Mouse (Mus musculus) CD8-positive naive resting alpha-beta T cell, adult 2 months (primary cell): ENCODE data around the gene 2810004N23Rik.

Experiments used
- DNase-seq, 2 experiments: peaks; one replicate each; pipeline ENCODE4 v3.0.0; 2022; ENCODE audit warnings: low read depth in 2 of 2, low spot score in 2 of 2

Gene 2810004N23Rik

GRCm38 (mm10) chr8:124826658-124827057 is 36.3 kb downstream of the 2810004N23Rik start:
- no peak for DNase-seq

GRCm38 (mm10) chr8:124823497-124823896 is 39.4 kb downstream of the 2810004N23Rik start:
- DNase-seq, result no peak

GRCm38 (mm10) chr8:124820125-124820524 is 42.8 kb downstream of the 2810004N23Rik start:
- DNase-seq, result no peak

- no peak for DNase-seq
Measured at GRCm38 (mm10) chr8:124819612-124820115, 43.3 kb downstream of the 2810004N23Rik start.

DNA sequence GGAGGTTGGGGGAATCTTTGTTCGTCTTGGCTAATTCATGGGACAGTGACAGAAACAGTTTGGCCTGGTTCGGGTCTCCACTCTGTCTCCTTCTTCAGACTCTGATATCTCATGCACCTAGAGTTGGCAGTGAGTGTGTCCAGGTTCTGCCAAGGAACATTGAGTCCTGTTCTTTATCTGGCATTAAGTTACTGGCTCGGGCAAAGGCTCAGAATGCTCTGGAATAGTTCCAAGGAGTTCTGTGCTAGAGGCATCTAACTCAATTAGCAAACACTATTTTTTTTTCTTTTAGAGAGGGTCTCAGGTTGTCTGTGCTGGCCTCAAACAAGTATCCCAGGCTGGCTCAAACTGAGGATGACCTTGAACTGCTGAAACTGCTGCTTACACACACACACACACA is 45.6 kb downstream of the 2810004N23Rik start:
- DNase-seq, result no peak

DNA sequence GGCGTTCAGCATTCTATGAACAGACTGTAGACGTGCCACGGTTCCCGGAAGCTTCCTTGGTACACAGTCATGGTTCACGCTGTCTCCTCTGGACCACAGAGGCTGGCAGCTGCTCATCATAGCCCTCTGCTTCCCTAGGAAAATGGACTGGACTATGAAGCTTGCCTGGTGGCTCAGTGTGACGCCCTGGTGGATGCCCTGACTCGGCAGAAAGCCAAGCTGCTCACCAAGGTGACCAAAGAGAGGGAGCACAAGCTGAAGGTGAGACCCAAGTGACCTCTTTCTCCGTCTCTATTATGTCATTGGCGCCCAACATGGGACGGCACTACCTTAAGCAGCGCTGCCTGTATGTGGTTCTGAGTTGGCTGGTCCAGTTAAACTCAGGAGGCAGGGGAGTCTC is 46.1 kb downstream of the 2810004N23Rik start:
- no peak for DNase-seq

- no peak for DNase-seq
Measured at GRCm38 (mm10) chr8:124815870-124816269, 47.0 kb downstream of the 2810004N23Rik start.

DNA sequence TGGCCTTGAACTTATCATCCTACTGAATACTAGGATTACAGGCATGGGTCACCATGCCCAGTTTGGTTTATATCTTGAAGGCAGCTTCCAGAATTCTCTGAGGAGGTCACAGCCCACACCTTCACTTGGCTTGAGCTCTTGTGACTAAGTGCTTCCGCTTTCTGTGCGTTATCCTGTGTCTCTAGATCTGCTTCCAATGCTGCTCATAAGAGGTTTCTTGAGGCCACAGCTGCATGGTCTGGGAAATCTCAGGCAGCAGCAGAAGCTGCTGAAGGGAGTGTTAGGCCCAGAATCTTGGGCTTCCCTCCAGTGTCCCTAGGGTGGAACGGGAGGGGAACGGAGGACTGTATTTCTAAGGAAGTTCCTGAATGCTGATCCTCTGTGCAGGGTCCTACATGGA is 49.6 kb downstream of the 2810004N23Rik start:
- DNase-seq, result no peak

GRCm38 (mm10) chr8:124810689-124811394 is 52.1 kb downstream of the 2810004N23Rik start:
- DNase-seq, result no peak

- no peak for DNase-seq
Measured at GRCm38 (mm10) chr8:124810056-124810610, 52.8 kb downstream of the 2810004N23Rik start.

GRCm38 (mm10) chr8:124809419-124809818 is 53.5 kb downstream of the 2810004N23Rik start:
- DNase-seq, result no peak

GRCm38 (mm10) chr8:124805990-124806389 is 56.9 kb downstream of the 2810004N23Rik start:
- DNase-seq, result no peak

GRCm38 (mm10) chr8:124803824-124804702 is 58.9 kb downstream of the 2810004N23Rik start:
- DNase-seq, result no peak

- DNase-seq, result no peak
Measured at GRCm38 (mm10) chr8:124800542-124800941, 62.4 kb downstream of the 2810004N23Rik start.

- DNase-seq, result no peak
Measured at GRCm38 (mm10) chr8:124795781-124796488, 67.0 kb downstream of the 2810004N23Rik start.

GRCm38 (mm10) chr8:124794486-124794780 is 68.5 kb downstream of the 2810004N23Rik start:
- no peak for DNase-seq

GRCm38 (mm10) chr8:124793661-124794485 is 69.0 kb downstream of the 2810004N23Rik start:
- no peak for DNase-seq

GRCm38 (mm10) chr8:124793172-124793651 is 69.7 kb downstream of the 2810004N23Rik start:
- DNase-seq, result peak in 1 of 2 experiments; percentile 19

DNA sequence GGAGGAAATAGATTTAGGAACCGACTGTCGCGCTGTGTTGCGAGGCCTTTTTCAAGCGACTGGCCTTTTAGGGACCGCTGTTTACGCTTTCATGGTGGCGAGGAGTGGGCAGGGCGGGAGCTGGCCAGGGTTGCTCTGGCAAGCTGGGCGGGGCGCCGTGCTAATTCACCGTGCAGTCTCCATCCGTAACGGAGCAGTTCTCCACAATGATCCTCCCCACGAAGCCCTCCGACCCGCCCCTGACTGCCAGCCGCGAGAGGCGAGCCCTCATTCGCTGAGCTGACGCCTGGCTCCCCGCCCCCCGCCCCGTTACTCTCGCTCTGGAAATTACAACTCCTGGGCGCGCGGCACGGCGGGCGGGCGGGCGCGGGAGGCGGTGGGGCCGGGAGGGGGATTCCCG is 70.2 kb downstream of the 2810004N23Rik start, which contains the start of gene Trim67:
Gene Trim67, plus strand, starts transcription at position 385 of the 400 bp plus-strand sequence.
- DNase-seq, result no peak

- no peak for DNase-seq
Measured at GRCm38 (mm10) chr8:124792186-124792585, 70.7 kb downstream of the 2810004N23Rik start.
